Mouse (Mus musculus): Measurements from ENCODE around the gene Gdf10. TPM values are rescaled to one million over a fixed set of nuclear protein-coding genes. Genes with fewer than 3 reads are reported as not detected.

Gene Gdf10
- 7.1 and 17.1 TPM in 2 replicates for polyA plus RNA-seq (2015; fragmentation: Nextera tagmentation; extraction: Ambion mirVana)

DNA sequence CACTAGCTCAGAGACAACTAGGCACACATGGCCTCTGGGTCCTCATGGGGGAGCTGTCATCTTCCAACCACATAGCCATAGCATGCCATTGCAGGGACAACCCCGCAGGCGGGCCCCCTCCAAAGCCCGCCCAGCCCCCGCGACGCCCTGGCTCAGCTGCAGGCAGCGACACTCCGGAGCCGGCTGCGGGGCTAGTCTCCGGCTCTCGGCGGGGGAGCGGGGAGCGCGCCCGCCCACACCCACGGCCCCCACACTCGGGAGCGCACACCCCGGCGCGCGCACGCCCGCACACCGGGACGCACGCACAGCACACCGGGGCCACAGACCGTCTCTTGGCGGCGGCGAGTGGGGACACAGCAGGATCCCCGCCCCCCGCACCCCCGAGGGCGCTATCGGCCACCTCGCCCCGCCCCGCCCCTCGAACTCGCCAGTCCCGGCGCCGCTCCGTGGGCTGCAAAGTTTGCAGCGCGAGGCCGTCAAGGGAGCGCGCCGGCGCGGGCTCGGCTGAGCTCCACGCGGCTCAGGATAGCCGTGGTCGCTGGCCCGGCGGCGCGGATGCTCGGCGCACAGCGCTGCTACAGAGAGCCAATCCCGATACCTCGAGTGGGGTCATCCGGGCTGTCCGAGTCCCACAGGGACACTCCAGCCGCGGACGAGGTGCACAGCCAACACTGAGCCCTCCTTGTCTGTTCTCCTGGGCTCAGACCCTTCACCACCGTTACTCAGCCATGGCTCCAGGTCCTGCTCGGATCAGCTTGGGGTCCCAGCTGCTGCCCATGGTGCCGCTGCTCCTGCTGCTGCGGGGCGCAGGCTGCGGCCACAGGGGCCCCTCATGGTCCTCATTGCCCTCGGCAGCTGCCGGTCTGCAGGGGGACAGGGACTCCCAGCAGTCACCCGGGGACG lies at the start of gene Gdf10:
TSS of gene Gdf10 (plus strand) at position 420 of the 903 bp plus-strand sequence.
- no peak within 1 kb of the TSS for H3K27ac ChIP-seq
- H3K4me1 ChIP-seq (replicated peaks), result peaks cover 11% of the 10 kb centered on the region
- H3K27me3 ChIP-seq, result peaks cover 92% of the 10 kb centered on the region
- no peaks in the 10 kb centered on the region for H3K36me3 ChIP-seq
- H3K9me3 ChIP-seq (replicated peaks), result no peaks in the 10 kb centered on the region
- peak within 1 kb of the TSS; percentile 62 for H3K4me3 ChIP-seq
- peak within 1 kb of the TSS; percentile 56 for H3K9ac ChIP-seq
- WGBS, result 1% methylated on average over 83 of the region's 85 CpGs
- peak; percentile 75 for ATAC-seq (replicated peaks; ENCODE audit: insufficient number of reproducible peaks, insufficient read depth, low FRiP score, low read depth)
- H3K4me2 ChIP-seq, result peak within 1 kb of the TSS; percentile 98

DNA sequence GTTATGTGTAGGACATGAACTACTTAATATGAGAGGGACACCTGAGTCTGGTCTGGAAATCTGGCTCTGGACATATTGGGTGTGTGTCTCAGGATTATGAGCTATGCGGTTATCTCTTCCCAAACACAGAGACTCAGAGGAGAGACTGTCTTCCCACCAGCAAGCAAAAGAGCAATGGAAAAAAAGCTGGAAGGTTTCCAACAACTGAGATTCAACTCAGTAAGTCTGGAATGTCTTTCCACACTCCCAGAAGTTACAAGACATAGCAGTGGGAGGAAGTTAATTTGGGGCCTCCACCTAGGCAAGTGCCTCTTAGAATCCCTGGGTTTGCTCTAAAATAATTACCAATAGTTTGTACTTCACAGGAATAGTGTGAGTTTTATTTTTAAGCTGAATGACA lies 44.6 kb upstream of the Gdf10 start:
- H3K9ac ChIP-seq, result no peak overlapping the region
- H3K36me3 ChIP-seq, result no peaks in the 10 kb centered on the region
- peaks cover 7% of the 10 kb centered on the region for H3K4me1 ChIP-seq (replicated peaks)
- H3K4me2 ChIP-seq, result no peak overlapping the region
- H3K4me3 ChIP-seq, result no peak overlapping the region
- H3K27me3 ChIP-seq, result 0 out of 2 replicates have a peak, but pooled peaks cover 4% of the 10 kb centered on the region
- no peak overlapping the region for H3K27ac ChIP-seq
- 25% methylated on average over 1 of the region's 1 CpGs for WGBS
- no peak for ATAC-seq (replicated peaks; ENCODE audit: insufficient number of reproducible peaks, insufficient read depth, low FRiP score, low read depth)
- no peaks in the 10 kb centered on the region for H3K9me3 ChIP-seq (replicated peaks)

DNA sequence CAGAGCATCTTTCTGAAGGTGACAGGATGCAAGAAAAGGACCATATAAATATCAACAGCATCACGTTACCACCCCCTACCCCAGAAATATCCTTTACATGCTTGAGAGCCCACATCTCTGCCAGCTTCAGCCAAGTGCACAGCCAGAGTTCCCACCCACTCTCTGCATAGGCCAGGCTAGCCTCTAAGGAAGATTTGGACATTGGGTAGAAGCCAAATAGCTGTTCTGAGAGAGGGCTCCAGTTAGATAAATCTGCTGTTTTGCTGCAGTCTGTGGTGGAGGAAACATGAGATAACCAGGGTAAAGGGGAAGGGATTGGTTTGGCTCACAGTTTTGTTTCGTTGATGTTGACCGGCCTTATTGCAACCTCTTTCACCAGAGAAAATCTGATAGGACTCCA lies 43.2 kb upstream of the Gdf10 start:
- Histone ChIP-seq H3K27ac (no peak overlapping the region), H3K27me3 (0 out of 2 replicates have a peak, but pooled peaks cover 4% of the 10 kb centered on the region), H3K9me3 (replicated peaks) (no peaks in the 10 kb centered on the region), H3K4me1 (replicated peaks) (peaks cover 7% of the 10 kb centered on the region), H3K4me3 (no peak overlapping the region), H3K36me3 (no peaks in the 10 kb centered on the region), H3K9ac (no peak overlapping the region), H3K4me2 (no peak overlapping the region)
- ATAC-seq (replicated peaks; ENCODE audit: insufficient number of reproducible peaks, insufficient read depth, low FRiP score, low read depth), result no peak
- 45% methylated on average over 3 of the region's 3 CpGs for WGBS

DNA sequence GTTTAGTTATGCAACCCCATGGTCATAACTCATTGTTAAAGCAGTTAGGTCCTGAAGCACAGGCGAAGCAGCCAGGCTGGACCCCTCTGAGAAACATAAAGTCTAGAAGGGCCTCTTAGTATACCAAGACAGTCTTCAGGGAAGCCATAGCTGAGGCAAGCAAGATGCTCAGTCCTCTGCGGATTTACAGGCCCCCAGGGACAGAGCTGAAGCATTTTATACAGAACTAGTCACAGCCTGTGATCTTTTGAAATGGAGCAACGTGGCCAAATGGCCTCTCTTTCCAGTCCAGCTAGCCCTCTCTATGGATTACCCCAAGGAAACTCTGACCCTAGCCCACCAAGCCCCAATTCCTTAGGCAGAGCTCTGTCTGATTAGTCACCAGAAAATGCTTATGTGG lies 41.9 kb upstream of the Gdf10 start:
- no peak overlapping the region for H3K9ac ChIP-seq
- ATAC-seq (replicated peaks; ENCODE audit: insufficient number of reproducible peaks, insufficient read depth, low FRiP score, low read depth), result no peak
- no peak overlapping the region for H3K4me2 ChIP-seq
- no peak overlapping the region for H3K4me3 ChIP-seq
- no peaks in the 10 kb centered on the region for H3K9me3 ChIP-seq (replicated peaks)
- no peak overlapping the region for H3K27ac ChIP-seq
- H3K36me3 ChIP-seq, result no peaks in the 10 kb centered on the region
- WGBS, result 85% methylated on average over 3 of the region's 3 CpGs
- H3K4me1 ChIP-seq (replicated peaks), result peaks cover 7% of the 10 kb centered on the region
- peaks cover 5% of the 10 kb centered on the region; the same call in 1 of the 2 replicates for H3K27me3 ChIP-seq

DNA sequence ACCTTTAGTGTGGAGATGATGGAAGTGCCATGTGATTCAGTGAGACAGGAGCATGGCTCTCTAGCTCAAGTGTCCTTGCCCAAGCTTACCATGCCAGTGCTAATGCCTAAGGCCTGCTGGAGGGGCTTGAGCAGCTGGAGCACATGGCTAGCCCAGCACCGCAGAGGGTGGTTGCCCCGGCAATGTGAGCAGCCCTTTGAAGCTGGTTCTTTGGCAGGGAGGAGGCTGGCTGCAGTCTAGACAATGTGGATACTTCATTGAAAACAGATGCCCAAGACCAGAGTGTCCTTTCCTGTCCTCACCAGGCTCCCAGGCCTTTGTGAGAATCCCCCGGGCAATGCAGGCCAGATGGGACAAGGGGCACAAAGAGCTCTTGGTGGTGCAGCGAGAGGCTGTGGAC lies 40.3 kb upstream of the Gdf10 start:
- Histone ChIP-seq H3K9ac (no peak overlapping the region), H3K4me2 (no peak overlapping the region), H3K27me3 (peaks cover 10% of the 10 kb centered on the region; the same call in 1 of the 2 replicates), H3K9me3 (replicated peaks) (no peaks in the 10 kb centered on the region), H3K36me3 (no peaks in the 10 kb centered on the region), H3K27ac (no peak overlapping the region), H3K4me3 (no peak overlapping the region), H3K4me1 (replicated peaks) (peaks cover 7% of the 10 kb centered on the region)
- WGBS, result 85% methylated on average over 4 of the region's 4 CpGs
- ATAC-seq (replicated peaks; ENCODE audit: insufficient number of reproducible peaks, insufficient read depth, low FRiP score, low read depth), result no peak

DNA sequence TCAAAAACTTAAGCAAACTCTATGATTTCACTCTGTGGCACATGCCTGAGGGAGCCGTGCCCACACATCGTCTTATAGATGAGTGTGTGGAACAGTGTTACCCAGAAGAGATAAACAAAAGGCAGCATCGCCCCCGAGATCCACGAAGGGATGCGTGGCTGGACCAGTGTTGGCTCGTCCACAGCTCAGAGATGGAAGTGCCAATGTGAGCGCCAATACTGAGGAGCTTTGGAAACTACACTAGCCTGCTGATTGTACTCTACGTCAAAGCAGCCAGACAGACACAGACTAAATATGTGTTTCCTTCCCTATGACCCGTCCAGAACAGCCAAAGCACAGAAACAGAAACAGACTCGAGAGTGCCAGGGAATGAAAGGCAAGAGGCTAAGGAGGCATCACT lies 37.9 kb upstream of the Gdf10 start:
- WGBS, result 73% methylated on average over 11 of the region's 11 CpGs

DNA sequence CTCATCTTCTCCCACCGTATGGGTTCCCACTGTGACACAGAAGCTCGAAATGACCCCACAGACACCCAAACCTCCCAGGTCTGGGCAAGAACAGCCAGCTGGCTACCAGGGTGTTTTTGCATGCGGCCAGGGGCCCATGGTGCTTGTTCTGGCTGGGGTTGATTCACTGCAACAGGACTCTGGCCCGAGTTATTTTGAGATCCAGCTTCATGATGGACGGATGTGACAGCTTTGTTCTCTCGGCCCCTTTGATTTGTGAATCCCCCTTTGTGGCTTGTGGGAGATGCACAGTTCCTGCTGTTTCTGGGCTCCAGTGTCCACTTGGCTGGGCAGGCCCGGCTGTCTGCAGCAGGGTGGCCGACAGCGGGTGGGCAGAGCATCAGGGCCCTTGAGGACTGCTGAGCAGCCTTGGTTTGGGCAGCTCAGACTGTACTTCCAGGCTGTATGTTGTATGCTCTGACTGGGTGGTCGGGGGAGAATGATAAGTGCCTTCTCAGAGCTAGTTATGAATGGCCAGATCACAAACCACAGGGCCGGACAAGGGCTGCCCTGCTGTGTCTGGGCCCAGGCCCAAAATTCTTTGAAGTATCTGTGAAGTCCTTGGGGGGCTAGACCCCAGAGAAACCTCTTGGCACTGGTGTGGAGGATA lies 34.9 kb upstream of the Gdf10 start:
- WGBS, result 70% methylated on average over 11 of the region's 11 CpGs
- Histone ChIP-seq H3K9me3 (replicated peaks) (no peaks in the 10 kb centered on the region), H3K4me3 (no peak overlapping the region), H3K4me2 (no peak overlapping the region), H3K4me1 (replicated peaks) (no peaks in the 10 kb centered on the region), H3K9ac (no peak overlapping the region), H3K27me3 (peaks cover 6% of the 10 kb centered on the region; the same call in 1 of the 2 replicates), H3K27ac (no peak overlapping the region), H3K36me3 (no peaks in the 10 kb centered on the region)
- no peak for ATAC-seq (replicated peaks; ENCODE audit: insufficient number of reproducible peaks, insufficient read depth, low FRiP score, low read depth)

More for the DNA sequence above, 37.9 kb upstream of the Gdf10 start:
- H3K4me1 ChIP-seq (replicated peaks), result no peaks in the 10 kb centered on the region
- no peak for ATAC-seq (replicated peaks; ENCODE audit: insufficient number of reproducible peaks, insufficient read depth, low FRiP score, low read depth)
- no peak overlapping the region for H3K4me3 ChIP-seq
- H3K27ac ChIP-seq, result no peak overlapping the region
- H3K4me2 ChIP-seq, result no peak overlapping the region
- H3K9me3 ChIP-seq (replicated peaks), result no peaks in the 10 kb centered on the region
- no peak overlapping the region for H3K9ac ChIP-seq
- no peaks in the 10 kb centered on the region for H3K36me3 ChIP-seq
- H3K27me3 ChIP-seq, result peaks cover 10% of the 10 kb centered on the region; the same call in 1 of the 2 replicates

DNA sequence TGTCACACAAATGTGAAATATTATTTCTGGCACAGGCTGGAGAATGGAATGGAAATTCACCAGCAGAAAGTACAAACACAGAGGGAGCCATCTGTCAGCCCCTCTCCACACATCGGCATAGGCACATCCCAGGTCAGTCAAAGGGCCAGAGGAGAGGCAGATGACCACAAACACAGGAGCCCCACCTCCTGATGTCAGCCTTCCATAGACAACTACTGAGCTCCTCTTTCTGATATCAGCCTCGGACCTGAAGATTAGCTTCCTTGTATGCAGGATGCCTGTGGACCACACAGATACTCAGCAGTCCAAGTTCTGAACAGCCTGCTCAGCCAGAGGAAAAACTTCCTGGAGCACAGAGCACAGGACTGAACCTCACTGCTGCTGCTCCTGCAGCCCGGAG lies 33.4 kb upstream of the Gdf10 start:
- Histone ChIP-seq H3K4me1 (replicated peaks) (no peaks in the 10 kb centered on the region), H3K27ac (no peak overlapping the region), H3K9me3 (replicated peaks) (no peaks in the 10 kb centered on the region), H3K27me3 (peaks cover 6% of the 10 kb centered on the region; the same call in 1 of the 2 replicates), H3K4me3 (no peak overlapping the region), H3K4me2 (no peak overlapping the region), H3K9ac (no peak overlapping the region), H3K36me3 (no peaks in the 10 kb centered on the region)
- 34% methylated on average over 3 of the region's 3 CpGs for WGBS
- peak; percentile 70 for ATAC-seq (replicated peaks; ENCODE audit: insufficient number of reproducible peaks, insufficient read depth, low FRiP score, low read depth)

DNA sequence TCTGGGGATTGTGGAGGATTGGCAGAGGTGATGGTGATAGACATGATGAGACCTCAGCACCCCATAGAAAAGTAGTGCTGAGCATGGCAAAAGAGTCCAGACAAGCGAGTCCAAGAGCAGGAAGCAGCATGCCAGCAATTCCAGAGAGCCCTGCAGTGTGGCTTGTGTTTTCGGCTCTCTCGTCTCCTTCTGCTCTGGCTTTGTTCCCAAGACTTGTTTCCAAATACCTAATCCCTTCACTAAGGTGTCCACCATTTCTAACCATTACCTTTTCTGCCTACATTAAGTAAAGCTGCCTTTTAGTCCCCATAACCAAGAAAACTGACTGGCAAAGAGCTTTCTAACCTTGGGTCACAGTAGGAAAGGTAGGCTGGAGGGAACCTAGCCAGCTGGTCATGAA lies 31.9 kb upstream of the Gdf10 start:
- no peaks in the 10 kb centered on the region for H3K36me3 ChIP-seq
- no peaks in the 10 kb centered on the region for H3K9me3 ChIP-seq (replicated peaks)
- peaks cover 1% of the 10 kb centered on the region for H3K4me1 ChIP-seq (replicated peaks)
- H3K9ac ChIP-seq, result no peak overlapping the region
- ATAC-seq (replicated peaks; ENCODE audit: insufficient number of reproducible peaks, insufficient read depth, low FRiP score, low read depth), result no peak
- 72% methylated on average over 3 of the region's 3 CpGs for WGBS
- peaks cover 5% of the 10 kb centered on the region; the same call in 1 of the 2 replicates for H3K27me3 ChIP-seq
- no peak overlapping the region for H3K4me3 ChIP-seq
- H3K27ac ChIP-seq, result no peak overlapping the region
- no peak overlapping the region for H3K4me2 ChIP-seq

DNA sequence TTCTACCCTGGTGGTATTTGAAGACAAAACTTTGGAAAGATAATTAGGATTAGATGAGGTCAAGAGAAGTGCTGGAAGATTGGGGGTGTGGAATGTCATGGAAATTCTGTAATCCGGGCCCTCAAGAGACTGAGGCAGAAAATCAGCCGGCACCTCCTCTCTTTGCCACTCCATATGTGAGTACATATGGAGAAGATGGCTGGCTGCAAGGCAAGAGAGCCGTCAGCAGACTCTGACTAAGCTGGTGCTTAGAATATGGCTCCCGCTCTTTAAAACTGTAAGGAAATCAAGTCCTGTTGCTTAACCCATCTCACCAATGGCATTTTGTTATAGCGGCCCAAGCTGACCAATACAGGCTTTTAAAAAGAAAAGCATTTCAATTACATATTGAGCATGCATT lies 27.6 kb upstream of the Gdf10 start:
- H3K4me3 ChIP-seq, result no peak overlapping the region
- H3K36me3 ChIP-seq, result no peaks in the 10 kb centered on the region
- ATAC-seq (replicated peaks; ENCODE audit: insufficient number of reproducible peaks, insufficient read depth, low FRiP score, low read depth), result no peak
- no peak overlapping the region for H3K27ac ChIP-seq
- WGBS, result 84% methylated on average over 5 of the region's 5 CpGs
- no peak overlapping the region for H3K9ac ChIP-seq
- no peak overlapping the region for H3K4me2 ChIP-seq
- peaks cover 3% of the 10 kb centered on the region; the same call in 1 of the 2 replicates for H3K27me3 ChIP-seq
- H3K9me3 ChIP-seq (replicated peaks), result no peaks in the 10 kb centered on the region
- H3K4me1 ChIP-seq (replicated peaks), result peaks cover 8% of the 10 kb centered on the region

DNA sequence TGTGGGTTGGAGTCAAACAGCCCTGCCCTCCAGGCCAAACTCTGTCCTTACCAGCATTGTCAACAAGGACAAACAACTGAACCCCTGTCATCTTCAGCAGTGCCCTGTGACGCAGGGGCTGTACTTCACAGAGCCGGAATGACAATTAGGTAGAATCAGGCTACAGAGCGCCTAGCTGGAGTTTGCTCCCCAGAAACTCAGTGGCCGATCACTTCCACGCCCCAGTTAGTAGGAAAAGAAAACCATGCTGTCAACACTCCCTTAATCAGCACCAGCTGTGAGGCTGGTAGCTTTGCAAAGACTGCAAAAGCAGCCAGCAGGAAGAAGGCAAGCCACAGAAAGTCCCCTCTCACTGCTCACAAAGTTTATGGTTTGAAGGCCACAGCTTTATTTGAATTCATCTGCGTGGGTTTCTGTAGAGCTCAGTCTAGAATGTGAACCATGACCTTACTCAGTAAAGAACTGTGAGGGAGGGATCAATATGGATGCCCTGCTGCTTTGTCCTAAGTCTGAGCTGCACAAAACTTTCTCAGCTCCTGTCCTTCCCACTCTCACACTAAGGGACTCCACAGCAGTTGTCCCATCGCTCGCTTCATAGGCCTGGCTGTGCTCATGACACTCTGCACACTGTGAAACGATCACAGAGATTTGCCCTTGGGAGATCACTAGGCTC lies 26.6 kb upstream of the Gdf10 start:
- Histone ChIP-seq H3K27ac (no peak overlapping the region), H3K4me3 (no peak overlapping the region), H3K4me1 (replicated peaks) (peaks cover 8% of the 10 kb centered on the region), H3K4me2 (no peak overlapping the region), H3K36me3 (no peaks in the 10 kb centered on the region), H3K9ac (no peak overlapping the region), H3K9me3 (replicated peaks) (no peaks in the 10 kb centered on the region), H3K27me3 (peaks cover 3% of the 10 kb centered on the region; the same call in 1 of the 2 replicates)
- no peak for ATAC-seq (replicated peaks; ENCODE audit: insufficient number of reproducible peaks, insufficient read depth, low FRiP score, low read depth)
- 20% methylated on average over 9 of the region's 9 CpGs for WGBS
